Mouse (Mus musculus) gastrocnemius, adult 18-20 months (tissue): ENCODE data around the gene Fam102a. TPM values are rescaled to one million over a fixed set of nuclear protein-coding genes. Genes with fewer than 3 reads are reported as not detected.

Experiments
- DNase-seq: peaks from one replicate; pipeline ENCODE4 v3.0.0; 2021; ENCODE audit warnings: low spot score
- total RNA-seq, 2 experiments: library from RNA; stranded (reverse); gene quantifications; 2 replicates each; pipeline ENCODE4 v1.2.3; 2021

Fam102a gene
- total RNA-seq, 2 experiments from 2014 or later, result 2.0 to 2.6 TPM

- no peak for DNase-seq
Measured at GRCm38 (mm10) chr2:32546951-32547350, 11.8 kb downstream of the Fam102a start.

- DNase-seq, result no peak
Measured at GRCm38 (mm10) chr2:32547380-32547779, 12.2 kb downstream of the Fam102a start.

- peak; percentile 72 for DNase-seq
Measured at GRCm38 (mm10) chr2:32547964-32548739, 13.0 kb downstream of the Fam102a start.

GRCm38 (mm10) chr2:32549171-32549570 lies 14.0 kb downstream of the Fam102a start:
- DNase-seq, result no peak

GRCm38 (mm10) chr2:32549764-32550163 lies 14.6 kb downstream of the Fam102a start:
- peak; percentile 88 for DNase-seq

- DNase-seq, result no peak
Measured at GRCm38 (mm10) chr2:32551236-32551635, 16.1 kb downstream of the Fam102a start.

GRCm38 (mm10) chr2:32553592-32554148 lies 18.5 kb downstream of the Fam102a start:
- DNase-seq, result no peak

GRCm38 (mm10) chr2:32555484-32555883 lies 20.4 kb downstream of the Fam102a start:
- no peak for DNase-seq

- no peak for DNase-seq
Measured at GRCm38 (mm10) chr2:32556019-32556418, 20.9 kb downstream of the Fam102a start.

- no peak for DNase-seq
Measured at GRCm38 (mm10) chr2:32559570-32559969, 24.4 kb downstream of the Fam102a start.

GRCm38 (mm10) chr2:32566536-32567063 lies 31.5 kb downstream of the Fam102a start:
- peak; percentile 81 for DNase-seq

GRCm38 (mm10) chr2:32568149-32568548 lies 33.0 kb downstream of the Fam102a start:
- DNase-seq, result peak; percentile 53

GRCm38 (mm10) chr2:32568941-32569340 lies 33.8 kb downstream of the Fam102a start:
- DNase-seq, result no peak

GRCm38 (mm10) chr2:32570698-32571494 lies 35.8 kb downstream of the Fam102a start, which contains the start of gene Dpm2:
Gene Dpm2 (plus strand): TSS chr2:32570858.
- DNase-seq, result peak; percentile 93

- no peak for DNase-seq
Measured at GRCm38 (mm10) chr2:32572196-32572595, 37.1 kb downstream of the Fam102a start.

GRCm38 (mm10) chr2:32574497-32574896 lies 39.4 kb downstream of the Fam102a start, which contains the start of gene Pip5kl1:
Gene Pip5kl1 (plus strand): TSS chr2:32574797.
- DNase-seq, result no peak

- peak; percentile 40 for DNase-seq
Measured at GRCm38 (mm10) chr2:32574901-32575585, 39.9 kb downstream of the Fam102a start.

GRCm38 (mm10) chr2:32575586-32576160 lies 40.5 kb downstream of the Fam102a start, which contains the start of gene 9430097D07Rik:
Gene 9430097D07Rik (minus strand): TSS chr2:32575684.
- no peak for DNase-seq

- DNase-seq, result no peak
Measured at GRCm38 (mm10) chr2:32576532-32576931, 41.4 kb downstream of the Fam102a start.

GRCm38 (mm10) chr2:32578146-32579046 lies 43.3 kb downstream of the Fam102a start:
- DNase-seq, result no peak
